21 mouse cellular contexts compared by ENCODE assay signal in the genomic region with DNA sequence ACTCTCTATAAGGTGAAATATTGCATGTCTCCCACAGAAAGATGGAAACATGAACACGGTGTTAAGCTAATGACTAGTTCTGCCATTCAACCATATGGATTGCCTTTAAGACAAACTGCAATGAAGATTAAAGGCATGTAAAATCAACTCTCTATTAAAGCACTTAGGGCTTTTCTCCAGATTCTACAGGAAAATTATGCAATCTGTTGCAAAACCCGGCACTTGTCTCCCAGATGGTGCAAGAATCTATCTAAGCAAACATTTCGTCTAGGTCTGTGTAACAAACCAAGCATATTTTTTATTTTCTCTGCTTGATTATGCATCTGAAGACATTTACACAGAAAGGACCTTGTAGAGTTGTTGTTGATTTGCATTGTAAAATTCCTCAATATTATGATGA.
DNase-seq lines count a peak whose midpoint lies in the region; ATAC-seq lines count a peak whose summit lies in the region.
"Had no signal": no experiment of that assay in that cellular context is flagged by ENCODE, and none has a peak within 500 bp of the region (broad histone marks: within the 10 kb centered on the region; RNA-seq: fewer than 3 reads in every experiment).

No protein-coding gene starts in this region.

- no peak overlapping the region for H3K9ac ChIP-seq in forebrain, embryonic 14.5 days (ENCODE audit: low read length)
- no peak overlapping the region for H3K9ac ChIP-seq in forebrain, embryonic 11.5 days (ENCODE audit: low read length)
- H3K9ac ChIP-seq: lung, embryonic 14.5 days had no signal

- no peak overlapping the region for H3K27ac ChIP-seq in forebrain, embryonic 14.5 days (ENCODE audit: low read depth, low read length)
- H3K27ac ChIP-seq in forebrain, embryonic 11.5 days (ENCODE audit: low read depth, low read length), result no peak overlapping the region
- H3K27ac ChIP-seq: gastrocnemius, adult 2 months had no signal

- WGBS in forebrain, embryonic 14.5 days, result 78% methylated on average over 3 of the region's 3 CpGs
- 90% methylated on average over 3 of the region's 3 CpGs for WGBS in forebrain, embryonic 11.5 days

- no peaks in the 10 kb centered on the region for H3K36me3 ChIP-seq in forebrain, embryonic 14.5 days (ENCODE audit: control insufficient read depth, insufficient read depth, low read length)
- H3K36me3 ChIP-seq in forebrain, embryonic 11.5 days (ENCODE audit: control insufficient read depth, insufficient read depth, low read length), result no peaks in the 10 kb centered on the region

- H3K4me2 ChIP-seq in forebrain, embryonic 14.5 days (ENCODE audit: low read length), result no peak overlapping the region
- H3K4me2 ChIP-seq in forebrain, embryonic 11.5 days (ENCODE audit: low read depth, low read length, severe bottlenecking), result no peak overlapping the region
- H3K4me2 ChIP-seq: lung, embryonic 14.5 days had no signal

- peak; percentile 46; the same call in 1 of the 2 replicates for ATAC-seq in forebrain, embryonic 14.5 days
- ATAC-seq in forebrain, embryonic 11.5 days (replicated peaks; ENCODE audit: low FRiP score), result no peak
- no peak for ATAC-seq in monocyte, adult 5-6 weeks (replicated peaks; ENCODE audit: insufficient number of reproducible peaks, low FRiP score, low TSS enrichment, poor library complexity, severe bottlenecking)
- ATAC-seq: midbrain, embryonic 16.5 days had no signal

- no peak overlapping the region for H3K4me3 ChIP-seq in forebrain, embryonic 14.5 days (ENCODE audit: low read depth, low read length)
- H3K4me3 ChIP-seq in forebrain, embryonic 11.5 days (ENCODE audit: low read depth, low read length), result no peak overlapping the region
- H3K4me3 ChIP-seq: erythroblast, embryonic 14.5 days; gastrocnemius, adult 2 months; megakaryocyte, embryonic 14.5 days had no signal

- H3K4me1 ChIP-seq in forebrain, embryonic 14.5 days (ENCODE audit: control insufficient read depth, insufficient read depth, low read length), result no peaks in the 10 kb centered on the region
- no peaks in the 10 kb centered on the region for H3K4me1 ChIP-seq in forebrain, embryonic 11.5 days (replicated peaks; ENCODE audit: control insufficient read depth, insufficient read depth, low read length)
- H3K4me1 ChIP-seq: megakaryocyte, embryonic 14.5 days had no signal

- peak; percentile 78 for DNase-seq in forebrain, embryonic 14.5 days (ENCODE audit: low spot score)
- DNase-seq in forebrain, embryonic 11.5 days (ENCODE audit: low spot score), result no peak
- peak; percentile 5 to 6 for DNase-seq in left cerebral cortex, postnatal 14 days (ENCODE audit: low spot score in 2 of 2)
- DNase-seq in left cerebral cortex, postnatal 36 days (ENCODE audit: low spot score in 2 of 2), result no peak
- DNase-seq in right cerebral cortex, postnatal 36 days (ENCODE audit: low spot score in 2 of 2), result peak; percentile 0 to 1
- no peak for DNase-seq in right cerebral cortex, postnatal 25 days
- no peak for DNase-seq in T-cell, adult 2 months (ENCODE audit: low spot score)
- DNase-seq: adrenal gland, adult 2 months; cerebellum, adult 2 months; gastrocnemius, adult 2 months; heart, adult 11 months; kidney, adult 2 months; kidney, postnatal 14 days; liver; lung, embryonic 14.5 days; thymus, postnatal 4 days had no signal

- no peaks in the 10 kb centered on the region for H3K9me3 ChIP-seq in forebrain, embryonic 14.5 days (replicated peaks; ENCODE audit: control insufficient read depth, low read length)
- H3K9me3 ChIP-seq in forebrain, embryonic 11.5 days (ENCODE audit: control insufficient read depth, low read length), result no peaks in the 10 kb centered on the region
- H3K9me3 ChIP-seq: megakaryocyte, embryonic 14.5 days had no signal

- H3K27me3 ChIP-seq in forebrain, embryonic 14.5 days (replicated peaks; ENCODE audit: control insufficient read depth, insufficient read depth, low read length), result no peaks in the 10 kb centered on the region
- no peaks in the 10 kb centered on the region for H3K27me3 ChIP-seq in forebrain, embryonic 11.5 days (ENCODE audit: control insufficient read depth, insufficient read depth, low read length)
- H3K27me3 ChIP-seq: CH12.LX; megakaryocyte, embryonic 14.5 days had no signal

- intact Hi-C loops in left cerebral cortex, postnatal 14 days (cut with DNase I), result no loop called here
- intact Hi-C loops in left cerebral cortex, postnatal 36 days (cut with DNase I), result no loop called here

Comparison
In these comparisons a context has a peak if more than half of its experiments do, and no peak if none do; other contexts are left out.
1. DNase-seq: peak in forebrain, embryonic 14.5 days (single experiment), left cerebral cortex, postnatal 14 days (2 of 2) and right cerebral cortex, postnatal 36 days (2 of 2); none in forebrain, embryonic 11.5 days (single experiment), left cerebral cortex, postnatal 36 days (0 of 2), right cerebral cortex, postnatal 25 days (single experiment) and T-cell, adult 2 months (single experiment).